Mouse (Mus musculus) forebrain, embryonic 12.5 days (tissue): ENCODE results near the gene Slc17a5. TPM values are rescaled to one million over a fixed set of nuclear protein-coding genes. Genes with fewer than 3 reads are reported as not detected.
"Not testable (repeated sequence)": the region's sequence is repeated elsewhere in the genome, so short reads cannot be mapped to it uniquely, and the experiment has no call there.

ENCODE experiments used
- ATAC-seq: fragments of 200-750 bp; cut with Nextera tagmentation; 2 replicates; pipeline ENCODE4 v1.8.0; 2017; ENCODE audit warnings: moderate TSS enrichment; ENCODE audit not compliant: low FRiP score
- H3K27ac ChIP-seq: fragments of 300-500 bp; sonication (generic); 2 replicates; pipeline ENCODE4 v1.5.1; 2016; ENCODE audit warnings: mild to moderate bottlenecking
- H3K27me3 ChIP-seq: fragments of 300-500 bp; sonication (generic); 2 replicates; pipeline ENCODE4 v1.6.1; 2016; ENCODE audit warnings: mild to moderate bottlenecking
- H3K36me3 ChIP-seq: fragments of 300-500 bp; sonication (generic); replicated peaks from 2 replicates; pipeline ENCODE4 v1.6.1; 2016; ENCODE audit warnings: mild to moderate bottlenecking
- H3K4me1 ChIP-seq: fragments of 300-500 bp; sonication (generic); 2 replicates; pipeline ENCODE4 v1.6.1; 2016
- H3K4me2 ChIP-seq: fragments of 300-500 bp; sonication (generic); 2 replicates; pipeline ENCODE4 v1.6.1; 2016; ENCODE audit warnings: mild to moderate bottlenecking, moderate library complexity
- H3K4me3 ChIP-seq: fragments of 300-500 bp; sonication (generic); replicated peaks from 2 replicates; pipeline ENCODE4 v1.5.1; 2016; ENCODE audit warnings: mild to moderate bottlenecking
- H3K9ac ChIP-seq: fragments of 300-500 bp; sonication (generic); 2 replicates; pipeline ENCODE4 v1.6.1; 2016; ENCODE audit warnings: mild to moderate bottlenecking
- H3K9me3 ChIP-seq: fragments of 300-500 bp; sonication (generic); 2 replicates; pipeline ENCODE4 v1.6.1; 2016
- WGBS: fragments of 180-500 bp; shearing (Covaris S2); methylation state at CpG from one replicate; pipeline ENCODE4 v1.1.7; 2016; 5-methylcytosine and 5-hydroxymethylcytosine counted together
- polyA plus RNA-seq: library from polyadenylated mRNA; unstranded; fragments of >200 nt; fragmentation: Nextera tagmentation; extraction: Ambion mirVana; gene quantifications from 2 replicates; pipeline ENCODE4 v1.2.1, GENCODE M21; 2016

Slc17a5 gene
- polyA plus RNA-seq, 1 experiment from 2014 or later, result 13.5 TPM

DNA sequence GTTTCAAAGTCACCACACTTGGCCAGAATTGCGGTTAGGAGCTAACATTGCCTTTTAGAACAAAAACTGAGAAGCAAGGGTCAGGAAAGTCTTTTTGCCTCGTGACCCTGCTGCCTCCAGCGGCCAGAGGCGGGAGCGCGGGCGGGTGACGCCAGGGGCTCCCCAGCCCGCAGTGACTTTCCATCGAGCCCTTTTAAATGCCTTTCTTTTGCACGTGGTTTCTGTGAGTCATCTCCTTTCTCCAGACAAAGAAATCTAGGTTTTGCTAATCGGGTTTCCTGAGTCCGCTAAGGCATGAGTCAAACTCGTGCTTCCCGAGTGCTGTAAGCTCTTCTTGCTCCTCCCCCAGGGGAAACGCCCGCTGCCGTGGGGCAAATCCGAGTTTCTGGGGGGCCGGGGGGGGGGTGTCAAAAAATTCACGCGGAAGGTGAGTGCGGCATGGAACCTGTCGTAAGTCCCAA is 60.5 kb downstream of the Slc17a5 start:
- Histone ChIP-seq H3K36me3 (peaks cover 18% of the 10 kb centered on the region), H3K27ac (peak overlapping the region; percentile 65; the same call in 1 of the 2 replicates), H3K4me3 (peak overlapping the region; percentile 50), H3K27me3 (no peaks in the 10 kb centered on the region), H3K4me2 (peak overlapping the region; percentile 85), H3K9ac (peak overlapping the region; percentile 54), H3K4me1 (peaks cover 10% of the 10 kb centered on the region), H3K9me3 (no peaks in the 10 kb centered on the region)
- peak; percentile 76 for ATAC-seq
- under 1% methylated on average over 24 of the region's 24 CpGs for WGBS

DNA sequence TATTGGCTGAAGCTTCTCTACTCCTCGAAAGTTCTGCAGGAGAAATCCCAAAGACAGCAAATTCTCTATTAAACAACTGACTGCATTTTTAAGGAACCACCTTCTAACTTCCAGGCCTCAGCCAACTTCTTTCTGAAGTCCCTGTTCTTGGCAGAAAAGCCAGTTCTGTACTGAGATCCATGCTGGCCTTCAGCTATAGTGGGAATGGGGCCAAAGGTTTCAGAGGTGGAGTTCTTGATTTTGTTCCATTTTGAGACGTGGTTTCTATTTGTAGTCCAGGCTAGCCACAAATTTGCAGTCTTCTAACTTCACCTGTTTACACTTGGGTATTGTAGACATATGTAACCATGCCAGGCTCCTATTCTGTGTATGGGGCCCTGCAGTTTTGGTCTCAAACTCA is 61.6 kb downstream of the Slc17a5 start:
- H3K27ac ChIP-seq, result peak overlapping the region; percentile 54; the same call in 1 of the 2 replicates
- no peak overlapping the region for H3K4me2 ChIP-seq
- 83% methylated on average over 2 of the region's 2 CpGs for WGBS
- no peak overlapping the region for H3K9ac ChIP-seq
- peaks cover 18% of the 10 kb centered on the region for H3K36me3 ChIP-seq
- H3K27me3 ChIP-seq, result no peaks in the 10 kb centered on the region
- no peak for ATAC-seq
- no peak overlapping the region for H3K4me3 ChIP-seq
- peaks cover 16% of the 10 kb centered on the region for H3K4me1 ChIP-seq
- H3K9me3 ChIP-seq, result no peaks in the 10 kb centered on the region

DNA sequence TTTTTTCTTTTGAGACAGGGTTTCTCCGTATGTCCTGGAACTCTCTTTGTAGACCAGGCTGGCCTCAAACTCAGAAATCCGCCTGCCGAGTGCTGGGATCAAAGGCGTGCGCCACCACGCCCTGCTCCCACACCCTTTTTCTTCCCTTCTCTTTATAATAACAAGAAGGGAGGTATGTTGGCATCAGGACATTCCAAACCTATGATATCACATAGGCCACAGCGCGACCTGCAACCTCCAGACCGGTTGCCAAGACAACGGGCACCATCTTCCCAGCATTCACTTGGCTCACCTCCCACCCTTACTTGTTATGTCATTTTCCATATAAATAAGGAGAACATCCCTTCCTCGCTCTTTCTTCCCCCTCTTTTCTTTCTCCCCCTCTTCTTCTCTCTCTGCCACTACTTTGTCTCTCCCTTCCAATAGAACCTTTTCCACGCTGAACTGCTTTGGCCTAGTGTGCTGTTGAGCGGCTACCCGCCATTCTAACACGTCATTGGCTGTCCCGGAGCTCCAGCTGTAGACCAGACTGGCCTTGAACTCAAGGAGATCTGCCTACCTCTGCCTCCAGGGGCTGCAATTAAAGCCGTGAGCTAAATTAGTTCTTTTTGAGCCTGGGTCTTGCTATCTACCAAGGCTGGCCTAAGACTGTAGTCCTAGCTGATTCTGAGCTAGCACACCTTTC is 62.2 kb downstream of the Slc17a5 start:
- Histone ChIP-seq H3K9ac (no peak overlapping the region), H3K27me3 (no peaks in the 10 kb centered on the region), H3K36me3 (peaks cover 18% of the 10 kb centered on the region), H3K4me3 (no peak overlapping the region), H3K9me3 (no peaks in the 10 kb centered on the region), H3K4me1 (peaks cover 16% of the 10 kb centered on the region), H3K27ac (no peak overlapping the region), H3K4me2 (no peak overlapping the region)
- ATAC-seq, result no peak
- WGBS, result 89% methylated on average over 17 of the region's 17 CpGs

DNA sequence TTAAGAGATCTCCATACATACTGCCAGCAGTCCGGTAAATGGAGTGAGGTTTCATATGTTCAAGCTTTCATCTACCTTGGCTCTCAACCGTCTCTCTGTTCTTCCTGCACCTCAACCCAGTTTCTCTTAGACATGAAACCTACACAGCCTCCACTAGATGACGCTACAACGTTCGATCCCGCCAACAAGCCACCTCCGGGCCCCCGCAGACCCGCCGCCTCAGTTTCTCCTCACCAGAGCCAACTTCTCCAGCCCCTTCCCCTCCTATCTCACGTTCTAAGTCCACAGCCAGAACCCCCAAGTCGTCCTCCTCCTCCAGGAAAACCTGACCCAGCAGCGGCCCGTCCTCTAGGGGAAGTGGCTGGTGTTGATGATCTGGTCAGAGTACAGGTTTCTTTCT is 66.2 kb downstream of the Slc17a5 start:
- WGBS, result 32% methylated on average over 14 of the region's 14 CpGs
- ATAC-seq, result 0 out of 2 replicates have a peak, but pooled peaks have one; percentile 12
- peaks cover 18% of the 10 kb centered on the region for H3K36me3 ChIP-seq

DNA sequence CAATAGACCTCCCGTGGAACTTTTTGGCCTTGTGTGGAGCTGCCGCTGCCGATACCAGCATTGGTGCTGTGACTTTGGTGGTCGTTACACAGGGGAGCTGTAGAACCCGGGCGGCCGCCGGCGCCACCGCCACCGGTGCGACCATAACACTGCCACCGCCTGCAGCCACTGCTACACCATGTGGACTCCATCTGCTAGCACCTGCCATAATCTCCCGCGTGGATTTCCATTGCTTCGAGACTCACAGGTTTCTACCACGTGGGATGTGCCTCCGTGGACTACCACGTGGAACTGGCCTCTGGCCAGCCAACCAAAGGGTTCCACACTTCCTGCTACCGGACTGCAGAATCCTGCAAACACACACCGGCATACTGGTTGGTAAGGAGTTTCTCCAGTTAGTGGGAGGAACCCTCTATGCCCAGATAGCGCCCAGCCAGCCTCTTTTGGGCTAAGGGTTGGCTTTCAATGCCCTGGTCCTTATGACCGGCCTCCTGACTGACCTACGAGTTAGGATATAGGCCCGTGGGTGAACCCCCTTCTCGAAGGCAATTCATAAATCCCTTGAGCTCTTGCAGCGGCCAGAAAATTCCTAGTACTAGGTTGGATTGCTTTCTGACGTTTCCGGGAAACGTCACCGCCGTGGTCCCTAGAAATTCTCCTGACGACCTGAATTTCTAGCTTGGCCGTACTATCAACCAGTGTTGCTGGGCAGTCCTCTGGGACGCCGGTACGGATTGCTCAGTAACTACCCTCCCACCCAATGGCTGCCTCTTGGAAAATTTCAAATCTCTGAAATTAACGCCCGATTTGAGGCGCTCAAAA is 66.8 kb downstream of the Slc17a5 start:
- Histone ChIP-seq H3K36me3 (peaks cover 18% of the 10 kb centered on the region), H3K4me1 (peaks cover 15% of the 10 kb centered on the region), H3K27me3 (no peaks in the 10 kb centered on the region), H3K4me2 (peak overlapping the region; percentile 65), H3K9ac (peak overlapping the region; percentile 71), H3K4me3 (peak overlapping the region; percentile 58), H3K27ac (peak overlapping the region; percentile 93), H3K9me3 (no peaks in the 10 kb centered on the region)
- WGBS, result 1% methylated on average over 40 of the region's 40 CpGs
- ATAC-seq, result peak; percentile 75

More for the DNA sequence above, 66.2 kb downstream of the Slc17a5 start:
- peaks cover 15% of the 10 kb centered on the region for H3K4me1 ChIP-seq
- peak overlapping the region; percentile 71 for H3K9ac ChIP-seq
- peak overlapping the region; percentile 93 for H3K27ac ChIP-seq
- peak overlapping the region; percentile 65 for H3K4me2 ChIP-seq
- peak overlapping the region; percentile 58 for H3K4me3 ChIP-seq
- H3K27me3 ChIP-seq, result no peaks in the 10 kb centered on the region
- no peaks in the 10 kb centered on the region for H3K9me3 ChIP-seq

DNA sequence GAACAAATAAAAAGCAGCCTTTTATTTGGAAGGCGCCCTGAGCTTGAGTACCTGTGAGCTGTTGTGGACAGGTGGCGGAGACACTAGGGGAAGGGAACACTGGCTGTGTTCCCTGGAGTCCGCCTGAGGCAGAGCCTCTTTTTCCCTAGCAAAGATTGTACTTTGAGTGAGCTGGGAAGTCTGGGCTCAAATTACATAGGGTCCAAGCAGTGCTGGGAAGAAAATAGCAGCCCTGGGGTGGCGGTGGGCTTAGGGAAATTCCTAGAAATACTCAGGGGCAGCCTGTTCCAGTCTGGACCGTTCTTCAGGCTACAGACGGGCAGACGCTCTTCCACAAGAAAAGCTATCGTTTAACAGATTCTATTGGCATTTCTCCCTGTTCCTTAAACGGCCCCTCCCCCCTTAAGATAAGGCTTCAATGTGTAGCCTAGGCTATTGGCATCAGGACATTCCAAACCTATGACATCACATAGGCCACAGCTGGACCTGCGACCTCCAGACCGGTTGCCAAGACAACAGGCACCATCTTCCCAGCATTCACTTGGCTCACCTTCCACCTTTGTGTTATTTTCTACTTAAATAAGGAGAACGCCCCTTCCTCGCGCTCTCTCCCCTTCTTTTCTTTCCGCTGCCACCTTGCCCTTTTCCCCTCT is 67.6 kb downstream of the Slc17a5 start:
- under 1% methylated on average over 15 of the region's 15 CpGs for WGBS
- Histone ChIP-seq H3K27me3 (no peaks in the 10 kb centered on the region), H3K36me3 (peaks cover 15% of the 10 kb centered on the region), H3K9ac (peak overlapping the region; percentile 71), H3K4me2 (peak overlapping the region; percentile 65), H3K4me1 (peaks cover 15% of the 10 kb centered on the region), H3K27ac (peak overlapping the region; percentile 93), H3K9me3 (no peaks in the 10 kb centered on the region), H3K4me3 (peak overlapping the region; percentile 58)
- ATAC-seq, result peak; percentile 91

DNA sequence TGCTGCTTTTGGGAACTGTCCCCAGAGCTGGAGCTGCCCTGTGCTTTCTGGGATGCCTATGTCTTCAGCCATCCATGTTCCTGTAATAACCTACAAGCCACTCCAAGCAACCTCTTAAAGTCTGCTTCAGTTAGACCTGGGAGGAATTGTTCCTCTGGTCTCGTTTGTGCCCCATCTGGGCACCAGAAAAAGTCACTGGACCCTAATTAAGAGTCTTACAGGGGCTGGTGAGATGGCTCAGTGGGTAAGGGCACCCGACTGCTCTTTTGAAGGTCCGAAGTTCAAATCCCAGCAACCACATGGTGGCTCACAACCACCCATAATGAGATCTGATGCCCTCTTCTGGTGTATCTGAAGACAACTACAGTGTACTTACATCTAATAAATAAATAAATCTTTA is 70.6 kb downstream of the Slc17a5 start:
- not testable (repeated sequence) for H3K36me3 ChIP-seq, ATAC-seq, H3K9ac ChIP-seq, H3K27ac ChIP-seq, H3K4me2 ChIP-seq, H3K27me3 ChIP-seq, H3K4me3 ChIP-seq, H3K9me3 ChIP-seq
- peaks cover 15% of the 10 kb centered on the region for H3K4me1 ChIP-seq
- 70% methylated on average over 3 of the region's 3 CpGs for WGBS

DNA sequence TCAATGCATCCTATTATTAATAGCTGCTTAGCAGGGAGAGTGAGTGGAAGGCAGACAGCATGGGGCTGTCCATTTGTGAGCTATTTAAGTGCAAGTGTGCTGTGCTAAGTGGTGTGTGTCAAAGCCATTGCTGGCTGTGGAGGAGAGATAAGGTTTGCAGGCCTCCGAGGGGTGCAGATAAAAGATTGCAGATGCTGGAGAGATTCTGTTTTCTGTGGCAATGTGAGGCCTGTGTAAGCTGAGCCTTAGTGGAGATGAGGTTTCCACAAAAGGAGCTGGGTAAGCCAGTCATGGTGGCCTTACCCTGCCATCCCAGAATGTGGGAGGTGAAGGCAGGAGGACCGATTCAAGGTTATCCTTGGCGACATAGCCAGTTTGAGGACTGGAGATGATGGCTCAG is 71.7 kb downstream of the Slc17a5 start:
- WGBS, result 87% methylated on average over 3 of the region's 3 CpGs

DNA sequence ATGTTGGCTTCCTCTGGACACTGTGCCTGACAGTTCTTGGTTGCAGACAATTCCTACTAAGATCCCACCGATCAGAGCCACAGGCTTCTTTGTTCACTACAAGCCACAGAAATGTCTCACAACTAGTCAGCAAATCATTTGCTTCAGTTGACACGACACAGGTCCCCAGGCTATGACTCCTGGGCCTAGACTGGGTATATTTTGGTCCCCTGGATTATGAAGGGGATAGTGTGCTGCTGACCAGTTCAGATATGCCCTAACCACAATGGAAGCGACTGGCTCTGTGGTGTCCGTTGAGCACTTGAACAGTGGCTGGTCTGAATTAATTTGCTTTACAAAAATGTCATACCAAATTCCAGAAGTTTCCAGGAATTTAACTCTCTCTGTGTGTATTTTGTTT is 73.2 kb downstream of the Slc17a5 start:
- no peak overlapping the region for H3K4me2 ChIP-seq
- 80% methylated on average over 4 of the region's 4 CpGs for WGBS
- no peak overlapping the region for H3K27ac ChIP-seq
- no peaks in the 10 kb centered on the region for H3K9me3 ChIP-seq
- H3K27me3 ChIP-seq, result no peaks in the 10 kb centered on the region
- no peak overlapping the region for H3K9ac ChIP-seq
- H3K4me1 ChIP-seq, result peaks cover 1% of the 10 kb centered on the region; the same call in 1 of the 2 replicates
- no peaks in the 10 kb centered on the region for H3K36me3 ChIP-seq
- no peak for ATAC-seq
- H3K4me3 ChIP-seq, result no peak overlapping the region

More for the DNA sequence above, 71.7 kb downstream of the Slc17a5 start:
- ATAC-seq, result no peak
- Histone ChIP-seq H3K9ac (no peak overlapping the region), H3K4me1 (peaks cover 8% of the 10 kb centered on the region), H3K27me3 (no peaks in the 10 kb centered on the region), H3K9me3 (no peaks in the 10 kb centered on the region), H3K27ac (no peak overlapping the region), H3K4me2 (no peak overlapping the region), H3K4me3 (no peak overlapping the region), H3K36me3 (no peaks in the 10 kb centered on the region)

DNA sequence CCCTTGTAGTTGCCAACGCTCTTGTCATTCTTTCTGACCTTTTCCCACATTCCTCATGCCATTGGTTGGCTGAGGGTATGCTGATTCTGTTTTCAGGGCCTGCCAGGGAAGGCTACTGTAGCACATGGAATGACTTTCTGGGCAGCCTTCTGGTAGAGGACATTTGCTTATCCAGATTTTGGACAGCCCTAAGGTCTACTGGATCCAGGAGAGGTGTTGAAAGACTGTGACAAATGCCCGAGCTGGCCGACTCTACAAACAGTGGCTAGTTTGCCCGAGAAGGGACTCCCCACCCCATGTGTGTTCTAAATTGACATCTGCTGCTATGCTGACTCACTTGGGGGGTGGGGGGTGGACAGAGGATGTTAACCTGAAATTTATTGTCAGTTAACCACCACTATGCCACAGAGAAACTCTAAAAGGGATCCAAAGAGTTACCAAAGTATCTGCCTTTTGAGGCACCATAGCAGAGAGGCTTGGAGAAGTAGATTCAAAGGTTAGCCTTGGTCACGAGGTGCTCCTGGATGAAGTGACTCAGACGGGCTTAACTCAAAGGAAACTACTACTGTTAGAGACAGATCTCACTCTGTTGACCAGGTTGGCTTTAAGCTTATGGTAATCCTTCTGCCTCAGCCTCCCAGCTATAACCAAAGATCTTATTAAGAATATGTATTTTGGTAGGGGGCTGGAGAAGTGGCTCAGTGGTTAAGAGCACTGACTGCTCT is 73.9 kb downstream of the Slc17a5 start:
- ATAC-seq, result no peak
- WGBS, result 86% methylated on average over 6 of the region's 6 CpGs
- Histone ChIP-seq H3K4me3 (no peak overlapping the region), H3K9ac (no peak overlapping the region), H3K9me3 (no peaks in the 10 kb centered on the region), H3K27me3 (no peaks in the 10 kb centered on the region), H3K36me3 (no peaks in the 10 kb centered on the region), H3K4me1 (no peaks in the 10 kb centered on the region), H3K4me2 (no peak overlapping the region), H3K27ac (no peak overlapping the region)

DNA sequence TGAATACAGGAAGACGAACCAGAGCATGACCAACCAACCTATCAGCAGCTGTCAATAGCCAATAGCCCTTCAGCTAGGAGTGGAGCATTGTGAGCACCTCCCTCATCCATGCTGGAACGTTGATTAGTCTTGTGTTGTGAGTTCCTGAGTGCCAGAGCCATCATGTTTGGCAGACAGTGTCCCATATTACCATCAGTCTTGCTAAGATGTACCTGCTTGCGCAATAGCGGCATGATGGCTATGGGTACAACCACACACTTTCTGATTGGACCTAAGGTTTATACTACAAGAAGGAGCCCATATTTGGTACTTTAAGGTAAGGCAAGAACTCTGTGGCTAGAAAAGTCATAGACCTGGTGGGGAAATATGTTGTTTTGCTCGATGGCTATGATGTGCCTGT is 76.1 kb downstream of the Slc17a5 start:
- Histone ChIP-seq H3K36me3 (no peaks in the 10 kb centered on the region), H3K4me1 (no peaks in the 10 kb centered on the region), H3K27me3 (no peaks in the 10 kb centered on the region), H3K4me3 (no peak overlapping the region), H3K4me2 (no peak overlapping the region), H3K9ac (no peak overlapping the region), H3K9me3 (no peaks in the 10 kb centered on the region), H3K27ac (no peak overlapping the region)
- ATAC-seq, result no peak
- 94% methylated on average over 5 of the region's 5 CpGs for WGBS
